Mouse (Mus musculus): ENCODE measurements around the gene Rfng.
"Not testable (repeated sequence)": the region's sequence is repeated elsewhere in the genome, so short reads cannot be mapped to it uniquely, and the experiment has no call there.

The Rfng gene

GRCm38 (mm10) chr11:120812068-120812467 is 28.1 kb upstream of the Rfng start:
- no peak for DNase-seq (ENCODE audit: low spot score in 2 of 2)

GRCm38 (mm10) chr11:120808010-120808409 is 24.0 kb upstream of the Rfng start:
- DNase-seq (ENCODE audit: low spot score in 2 of 2), result no peak

GRCm38 (mm10) chr11:120805375-120806298 is 21.6 kb upstream of the Rfng start:
- no peak for DNase-seq (ENCODE audit: low spot score in 2 of 2)

GRCm38 (mm10) chr11:120804769-120805168 is 20.8 kb upstream of the Rfng start:
- no peak for DNase-seq (ENCODE audit: low spot score in 2 of 2)

GRCm38 (mm10) chr11:120804274-120804673 is 20.3 kb upstream of the Rfng start:
- no peak for DNase-seq (ENCODE audit: low spot score in 2 of 2)

GRCm38 (mm10) chr11:120800061-120800904 is 16.3 kb upstream of the Rfng start:
- DNase-seq (ENCODE audit: low spot score in 2 of 2), result peak; percentile 75 to 82

GRCm38 (mm10) chr11:120799316-120799890 is 15.4 kb upstream of the Rfng start:
- DNase-seq (ENCODE audit: low spot score in 2 of 2), result no peak

GRCm38 (mm10) chr11:120798244-120798643 is 14.2 kb upstream of the Rfng start:
- DNase-seq (ENCODE audit: low spot score in 2 of 2), result no peak

- DNase-seq (ENCODE audit: low spot score in 2 of 2), result no peak
These were observed 12.6 kb upstream of the Rfng start for GRCm38 (mm10) chr11:120796614-120796946.

- peak; percentile 94 to 96 for DNase-seq (ENCODE audit: low spot score in 2 of 2)
These were observed 12.0 kb upstream of the Rfng start, which contains the start of gene Dus1l for GRCm38 (mm10) chr11:120795756-120796613. Dus1l (minus strand) TSS chr11:120796403.

GRCm38 (mm10) chr11:120792652-120793051 is 8.6 kb upstream of the Rfng start:
- no peak for DNase-seq (ENCODE audit: low spot score in 2 of 2)

- no peak for DNase-seq (ENCODE audit: low spot score in 2 of 2)
These were observed 5.8 kb upstream of the Rfng start for GRCm38 (mm10) chr11:120789810-120790209.

- no peak for DNase-seq (ENCODE audit: low spot score in 2 of 2)
These were observed 5.3 kb upstream of the Rfng start for GRCm38 (mm10) chr11:120789355-120789754.

GRCm38 (mm10) chr11:120788460-120788859 is 4.5 kb upstream of the Rfng start:
- not testable (repeated sequence) for DNase-seq (ENCODE audit: low spot score in 2 of 2)

- DNase-seq (ENCODE audit: low spot score in 2 of 2), result no peak
These were observed 1.1 kb upstream of the Rfng start for GRCm38 (mm10) chr11:120785145-120785544.

- DNase-seq (ENCODE audit: low spot score in 2 of 2), result no peak
These were observed 462 bp downstream of the Rfng start for GRCm38 (mm10) chr11:120783426-120784063.

- not testable (repeated sequence) for DNase-seq (ENCODE audit: low spot score in 2 of 2)
These were observed 2.6 kb downstream of the Rfng start for GRCm38 (mm10) chr11:120781361-120781760.

GRCm38 (mm10) chr11:120779876-120780275 is 4.1 kb downstream of the Rfng start:
- no peak for DNase-seq (ENCODE audit: low spot score in 2 of 2)

- no peak for DNase-seq (ENCODE audit: low spot score in 2 of 2)
These were observed 6.9 kb downstream of the Rfng start for GRCm38 (mm10) chr11:120777123-120777522.

- peak; percentile 94 for DNase-seq (ENCODE audit: low spot score in 2 of 2)
These were observed 8.1 kb downstream of the Rfng start for GRCm38 (mm10) chr11:120775774-120776469.
